Mouse (Mus musculus) common myeloid progenitor, adult 5-6 weeks (primary cell): ENCODE data around the gene Otog. TPM values are rescaled to one million over a fixed set of nuclear protein-coding genes. Genes with fewer than 3 reads are reported as not detected.

ENCODE experiments used
- ATAC-seq: replicated peaks from 2 replicates; pipeline ENCODE4 v1.8.0; 2016; ENCODE audit warnings: low read depth, mild to moderate bottlenecking, moderate TSS enrichment, inconsistent platforms; ENCODE audit not compliant: poor library complexity, severe bottlenecking
- total RNA-seq: library from RNA; stranded (forward); fragments of 200-1000, 187-1606 nt; gene quantifications from 2 replicates; pipeline ENCODE4 v1.2.3, GENCODE M21; 2017

The Otog gene
- total RNA-seq, 1 experiment from 2014 or later = not detected

- ATAC-seq = no peak
Observed at GRCm38 (mm10) chr7:46350119-46350702, 109.4 kb downstream of the Otog start.

GRCm38 (mm10) chr7:46352748-46353147 is 112.0 kb downstream of the Otog start:
- ATAC-seq = no peak

DNA sequence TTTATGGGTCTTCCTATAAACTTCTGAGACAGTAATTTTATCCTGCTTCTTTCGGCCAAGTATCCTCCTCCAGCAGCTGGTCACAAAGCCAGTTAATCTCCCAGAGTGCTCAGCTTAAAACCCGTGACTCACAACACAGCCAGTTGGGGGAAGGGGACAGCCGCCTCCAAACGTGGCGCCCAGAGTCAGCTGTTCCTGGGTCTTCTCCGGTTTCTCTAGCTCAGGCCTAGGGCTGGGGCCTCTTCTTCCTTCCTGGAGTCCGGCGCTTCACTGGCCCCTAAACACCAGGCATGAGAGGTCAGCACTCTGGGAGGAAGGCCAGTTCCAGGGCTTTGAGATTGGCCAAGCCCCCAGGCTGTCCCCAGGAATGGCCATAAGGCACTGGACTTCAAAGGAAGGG is 112.4 kb downstream of the Otog start:
- no peak for ATAC-seq

GRCm38 (mm10) chr7:46353875-46354274 is 113.1 kb downstream of the Otog start:
- no peak for ATAC-seq

Other genes starting within 250 kb of the Otog start
- not detected in 2 replicates for gene Abcc6, start 210.7 kb upstream of the Otog start, total RNA-seq
- 53.2 and 72.1 TPM in 2 replicates for gene Nomo1, start 207.3 kb upstream of the Otog start, total RNA-seq
- not detected in 2 replicates for gene Kcnj11, start 140.2 kb upstream of the Otog start, total RNA-seq
- gene Abcc8, start 61.0 kb upstream of the Otog start, total RNA-seq = not detected in 2 replicates
- gene Ush1c, start 2.5 kb upstream of the Otog start, total RNA-seq = not detected in 2 replicates
- not detected in 2 replicates for gene Myod1, start 135.5 kb downstream of the Otog start, total RNA-seq
- gene Kcnc1, start 155.5 kb downstream of the Otog start, total RNA-seq = 1.1 and 1.2 TPM in 2 replicates